Mouse (Mus musculus) skeletal muscle tissue, adult 2 months (tissue): ENCODE measurements around the gene Defb21.

ENCODE experiments used
- DNase-seq: peaks from one replicate; pipeline ENCODE4 v3.0.0-alpha.2; 2012; ENCODE audit warnings: low read depth, low spot score

The Defb21 gene

GRCm38 (mm10) chr2:152604057-152604456 is 31.5 kb downstream of the Defb21 start, which contains the start of gene Defb36:
Defb36 (plus strand) TSS chr2:152604327.
- no peak for DNase-seq

- no peak for DNase-seq
Measured at GRCm38 (mm10) chr2:152607746-152608145, 35.2 kb downstream of the Defb21 start.

- no peak for DNase-seq
Measured at GRCm38 (mm10) chr2:152608719-152609118, 36.2 kb downstream of the Defb21 start.

- DNase-seq: no peak
Measured at GRCm38 (mm10) chr2:152612193-152612592, 39.6 kb downstream of the Defb21 start.

GRCm38 (mm10) chr2:152615563-152615962 is 43.0 kb downstream of the Defb21 start:
- peak; percentile 59 for DNase-seq

GRCm38 (mm10) chr2:152616470-152616869 is 43.9 kb downstream of the Defb21 start:
- no peak for DNase-seq

- DNase-seq: no peak
Measured at GRCm38 (mm10) chr2:152617374-152617773, 44.8 kb downstream of the Defb21 start.

GRCm38 (mm10) chr2:152620367-152621134 is 48.0 kb downstream of the Defb21 start:
- DNase-seq: peak; percentile 46

- no peak for DNase-seq
Measured at GRCm38 (mm10) chr2:152622151-152622550, 49.6 kb downstream of the Defb21 start.

- DNase-seq: no peak
Measured at GRCm38 (mm10) chr2:152622953-152623352, 50.4 kb downstream of the Defb21 start, which contains the start of gene Defb25. Defb25 (minus strand) TSS chr2:152623053.
